In the genomic region with DNA sequence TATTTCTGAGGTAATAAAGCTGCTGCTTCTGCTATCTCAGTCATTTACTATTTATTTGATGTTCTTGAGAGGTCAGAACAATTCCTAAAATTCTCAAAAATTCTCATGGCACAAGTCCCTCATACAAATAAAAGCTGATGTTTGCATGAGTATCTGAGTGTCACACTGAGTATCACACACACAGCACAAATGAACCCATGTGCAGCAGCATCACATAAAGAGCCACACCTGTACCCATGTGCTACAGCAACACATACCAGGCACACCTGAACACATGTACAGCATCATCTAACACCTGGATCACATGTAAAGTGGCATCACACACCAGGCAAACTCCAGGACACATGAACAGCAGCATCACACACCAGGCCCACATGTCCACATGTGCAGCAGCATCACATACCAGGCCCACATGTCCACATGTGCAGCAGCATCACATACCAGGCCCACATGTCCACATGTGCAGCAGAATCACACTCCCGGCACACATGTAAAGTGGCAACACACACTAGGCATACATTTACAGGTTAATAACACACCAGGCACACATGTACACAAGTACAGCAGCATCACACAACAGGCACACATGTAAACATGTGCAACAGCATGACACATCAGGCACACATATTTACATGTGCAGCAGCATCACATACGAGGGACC, we compare ENCODE assay signal across 8 mouse cellular contexts.
DNase-seq lines count a peak whose midpoint lies in the region; ATAC-seq and TF ChIP-seq lines count a peak whose summit lies in the region.

No protein-coding gene starts in this region.

- WGBS in limb, embryonic 12.5 days, result 32% methylated on average over 2 of the region's 2 CpGs
- 22% methylated on average over 2 of the region's 2 CpGs for WGBS in olfactory bulb, adult 2 months

- TF ChIP-seq EP300 in CH12.LX (IDR thresholded peaks at IDR 0.05; ENCODE audit: low read length), result no peak

- DNase-seq in heart, adult 11 months, result peak; percentile 91
- DNase-seq in heart, adult 8-10 months (ENCODE audit: low spot score), result no peak
- peak; percentile 74 for DNase-seq in CH12.LX (ENCODE audit: extremely low read depth)
- DNase-seq in cerebellum, adult 8-10 months, result no peak
- no peak for DNase-seq in layer of hippocampus, postnatal 10 days (ENCODE audit: low spot score in 2 of 2)

- no peaks in the 10 kb centered on the region for H3K79me2 ChIP-seq in CH12.LX (replicated peaks; ENCODE audit: control insufficient read depth, extremely low read depth, insufficient read depth, poor library complexity, severe bottlenecking)

- dilution Hi-C loops in CH12.LX (cut with MboI; ENCODE audit: extremely low pct_ligation_motif_present, extremely low pct_unique_long_range_greater_than_20kb, low sequenced_read_pairs), result no loop called here

- H3K9me3 ChIP-seq in CH12.LX (replicated peaks; ENCODE audit: low read length), result peaks cover 31% of the 10 kb centered on the region
- H3K9me3 ChIP-seq in limb, embryonic 12.5 days, result no peaks in the 10 kb centered on the region

- peak in 1 of 2 experiments; percentile 17; a peak in 1 of 4 replicates for TF ChIP-seq CTCF in CH12.LX (conservative IDR thresholded peaks at IDR 0.05 in 1 of 2, IDR thresholded peaks at IDR 0.05 in 1 of 2; ENCODE audit: low read depth in 2 of 2, low read length in 2 of 2)
- TF ChIP-seq CTCF in embryonic fibroblast, embryonic 13.5 days (IDR thresholded peaks at IDR 0.05; ENCODE audit: borderline replicate concordance, insufficient read depth, low read length), result no peak
- TF ChIP-seq CTCF in olfactory bulb, adult 2 months (IDR thresholded peaks at IDR 0.05; ENCODE audit: insufficient read depth, low read depth, low read length), result no peak

- peak; percentile 6; the same call in 1 of the 2 replicates for ATAC-seq in limb, embryonic 12.5 days (ENCODE audit: insufficient number of reproducible peaks, insufficient read depth, low FRiP score, low TSS enrichment, low read depth)

- in situ Hi-C loops in CH12.LX (cut with MboI; ENCODE audit: low pct_ligation_motif_present, low pct_unique_long_range_greater_than_20kb, low sequenced_read_pairs), result no loop called here

- H3K4me2 ChIP-seq in CH12.LX (ENCODE audit: insufficient read depth, low read depth, poor library complexity, severe bottlenecking), result no peak overlapping the region
- peak overlapping the region; percentile 77 for H3K4me2 ChIP-seq in limb, embryonic 12.5 days

- H3K4me1 ChIP-seq in CH12.LX (ENCODE audit: control insufficient read depth in 1 of 2, insufficient read depth in 2 of 2), result no peaks in the 10 kb centered on the region; a peak in 2 of 4 replicates
- H3K4me1 ChIP-seq in embryonic fibroblast, embryonic 13.5 days (ENCODE audit: control insufficient read depth, insufficient read depth, low read length), result no peaks in the 10 kb centered on the region
- H3K4me1 ChIP-seq in limb, embryonic 12.5 days (replicated peaks), result peaks cover 4% of the 10 kb centered on the region; the same call in 1 of the 2 replicates
- H3K4me1 ChIP-seq in olfactory bulb, adult 2 months (ENCODE audit: control insufficient read depth, insufficient read depth, low read length), result no peaks in the 10 kb centered on the region

- TF ChIP-seq POLR2A in CH12.LX (IDR thresholded peaks at IDR 0.05; ENCODE audit: low read depth, low read length), result no peak
- no peak for TF ChIP-seq POLR2A in embryonic fibroblast, embryonic 13.5 days (IDR thresholded peaks at IDR 0.05; ENCODE audit: low read depth, low read length)
- no peak for TF ChIP-seq POLR2A in olfactory bulb, adult 2 months (IDR thresholded peaks at IDR 0.05; ENCODE audit: insufficient read depth, low read depth, low read length)

- peak overlapping the region; percentile 53 to 59 (median 58) for H3K4me3 ChIP-seq in CH12.LX (replicated peaks in 1 of 3; ENCODE audit: low read depth in 2 of 3, low read length in 2 of 3, poor library complexity in 1 of 3)
- H3K4me3 ChIP-seq in embryonic fibroblast, embryonic 13.5 days (ENCODE audit: insufficient read depth, low read length), result peak overlapping the region; percentile 61
- peak overlapping the region; percentile 64 for H3K4me3 ChIP-seq in limb, embryonic 12.5 days (replicated peaks)
- peak overlapping the region; percentile 80 for H3K4me3 ChIP-seq in olfactory bulb, adult 2 months (ENCODE audit: insufficient read depth, low read depth, low read length)

- no peaks in the 10 kb centered on the region for H3K36me3 ChIP-seq in CH12.LX (replicated peaks in 1 of 2; ENCODE audit: control insufficient read depth in 1 of 2, insufficient read depth in 1 of 2, low read length in 1 of 2)
- H3K36me3 ChIP-seq in limb, embryonic 12.5 days, result no peaks in the 10 kb centered on the region

- TF ChIP-seq RAD21 in CH12.LX (IDR thresholded peaks at IDR 0.05; ENCODE audit: low read depth, low read length), result no peak

- H3K27ac ChIP-seq in CH12.LX (ENCODE audit: insufficient read depth, low read depth), result peak overlapping the region; percentile 74
- peak overlapping the region; percentile 35 for H3K27ac ChIP-seq in embryonic fibroblast, embryonic 13.5 days (ENCODE audit: insufficient read depth, low read length)
- peak overlapping the region; percentile 88 for H3K27ac ChIP-seq in limb, embryonic 12.5 days
- peak overlapping the region; percentile 76 for H3K27ac ChIP-seq in olfactory bulb, adult 2 months (ENCODE audit: insufficient read depth, low read depth, low read length)

- H3K27me3 ChIP-seq in CH12.LX (replicated peaks), result no peaks in the 10 kb centered on the region
- no peaks in the 10 kb centered on the region for H3K27me3 ChIP-seq in limb, embryonic 12.5 days

- no peak overlapping the region for H3K9ac ChIP-seq in CH12.LX (ENCODE audit: insufficient read depth, low read depth)
- H3K9ac ChIP-seq in limb, embryonic 12.5 days (replicated peaks), result peak overlapping the region; percentile 63

TF ChIP-seq in CH12.LX, 34 proteins besides CTCF, POLR2A, EP300 and RAD21:
- TF ChIP-seq USF2 (conservative IDR thresholded peaks at IDR 0.05; ENCODE audit: low read depth, low read length) (peak; percentile 52), RCOR1 (conservative IDR thresholded peaks at IDR 0.05; ENCODE audit: low read depth, low read length) (peak; percentile 47; the same call in 1 of the 2 replicates), IRF4 (IDR thresholded peaks at IDR 0.05; ENCODE audit: low read depth, low read length) (no peak), KAT2A (IDR thresholded peaks at IDR 0.05; ENCODE audit: insufficient replicate concordance, low read length) (no peak), CHD2 (IDR thresholded peaks at IDR 0.05; ENCODE audit: low read length) (no peak), ZMIZ1 (IDR thresholded peaks at IDR 0.05; ENCODE audit: low read depth, low read length) (no peak), CHD1 (IDR thresholded peaks at IDR 0.05; ENCODE audit: low read depth, low read length) (no peak), TCF12 (IDR thresholded peaks at IDR 0.05; ENCODE audit: low read depth, low read length) (no peak), BHLHE40 (IDR thresholded peaks at IDR 0.05; ENCODE audit: low read depth, low read length) (peak; percentile 54; the same call in 1 of the 2 replicates), MXI1 (IDR thresholded peaks at IDR 0.05; ENCODE audit: low read depth, low read length) (0 out of 2 replicates have a peak, but pooled peaks have one; percentile 52), SIN3A (IDR thresholded peaks at IDR 0.05; ENCODE audit: low read length) (no peak), JUN (IDR thresholded peaks at IDR 0.05; ENCODE audit: insufficient read depth, low read depth, low read length) (no peak), MAX (IDR thresholded peaks at IDR 0.05; ENCODE audit: low read length) (peak; percentile 54), HCFC1 (IDR thresholded peaks at IDR 0.05; ENCODE audit: low read depth, low read length) (no peak), MAFK (IDR thresholded peaks at IDR 0.05; ENCODE audit: insufficient replicate concordance, low read length) (0 out of 2 replicates have a peak, but pooled peaks have one; percentile 34), E2F4 (IDR thresholded peaks at IDR 0.05; ENCODE audit: insufficient replicate concordance, low read depth, low read length) (no peak), ZKSCAN1 (IDR thresholded peaks at IDR 0.05; ENCODE audit: borderline replicate concordance, low read depth, low read length) (no peak), NELFE (IDR thresholded peaks at IDR 0.05; ENCODE audit: low read depth, low read length) (no peak), MEF2A (IDR thresholded peaks at IDR 0.05; ENCODE audit: borderline replicate concordance, low read depth, low read length) (no peak), MYC (IDR thresholded peaks at IDR 0.05; ENCODE audit: low read depth, low read length) (peak; percentile 77)

Comparison
In these comparisons a context has a peak if more than half of its experiments do, and no peak if none do; other contexts are left out.
1. DNase-seq: peak in heart, adult 11 months (single experiment) and CH12.LX (single experiment); none in heart, adult 8-10 months (single experiment), cerebellum, adult 8-10 months (single experiment) and layer of hippocampus, postnatal 10 days (0 of 2).
2. H3K27ac ChIP-seq: peak in every context shown above with its lines; median percentile 88 in limb, embryonic 12.5 days; 76 in olfactory bulb, adult 2 months; 74 in CH12.LX; 35 in embryonic fibroblast, embryonic 13.5 days.
3. Peak in every context shown above with its lines, with median percentiles within 50 percentile points of each other: H3K4me3 ChIP-seq.